Mouse (Mus musculus) gastrocnemius, postnatal 10 days (tissue): ENCODE data around the gene Rybp. TPM values are rescaled to one million over a fixed set of nuclear protein-coding genes. Genes with fewer than 3 reads are reported as not detected.

Experiments used
- DNase-seq: peaks from one replicate; pipeline ENCODE4 v3.0.0; 2021; ENCODE audit warnings: mixed read lengths
- total RNA-seq, 2 experiments: library from RNA; stranded (reverse); gene quantifications; 2 replicates each; pipeline ENCODE4 v1.2.3; 2021

Rybp gene
- total RNA-seq, 2 experiments from 2014 or later, result 7.6 to 8.7 TPM

GRCm38 (mm10) chr6:100219971-100220370 lies 67.3 kb downstream of the Rybp start:
- DNase-seq, result no peak

GRCm38 (mm10) chr6:100218541-100219341 lies 68.5 kb downstream of the Rybp start:
- DNase-seq, result peak; percentile 56

- no peak for DNase-seq
Observed at GRCm38 (mm10) chr6:100217507-100217906, 69.8 kb downstream of the Rybp start.

- no peak for DNase-seq
Observed at GRCm38 (mm10) chr6:100216945-100217344, 70.3 kb downstream of the Rybp start.

GRCm38 (mm10) chr6:100215809-100216208 lies 71.5 kb downstream of the Rybp start:
- DNase-seq, result no peak

- DNase-seq, result no peak
Observed at GRCm38 (mm10) chr6:100214132-100214913, 73.0 kb downstream of the Rybp start.

GRCm38 (mm10) chr6:100213596-100213995 lies 73.7 kb downstream of the Rybp start:
- DNase-seq, result no peak

- no peak for DNase-seq
Observed at GRCm38 (mm10) chr6:100212820-100213219, 74.5 kb downstream of the Rybp start.

- no peak for DNase-seq
Observed at GRCm38 (mm10) chr6:100211646-100212045, 75.6 kb downstream of the Rybp start.

- no peak for DNase-seq
Observed at GRCm38 (mm10) chr6:100210517-100210916, 76.8 kb downstream of the Rybp start.

GRCm38 (mm10) chr6:100206741-100207275 lies 80.5 kb downstream of the Rybp start:
- no peak for DNase-seq

- no peak for DNase-seq
Observed at GRCm38 (mm10) chr6:100206261-100206660, 81.0 kb downstream of the Rybp start.

- no peak for DNase-seq
Observed at GRCm38 (mm10) chr6:100204436-100204835, 82.8 kb downstream of the Rybp start.

- no peak for DNase-seq
Observed at GRCm38 (mm10) chr6:100203492-100203891, 83.8 kb downstream of the Rybp start.

- DNase-seq, result no peak
Observed at GRCm38 (mm10) chr6:100202091-100202490, 85.2 kb downstream of the Rybp start.

- DNase-seq, result peak; percentile 44
Observed at GRCm38 (mm10) chr6:100197102-100197501, 90.2 kb downstream of the Rybp start.

- DNase-seq, result peak; percentile 31
Observed at GRCm38 (mm10) chr6:100195870-100196409, 91.3 kb downstream of the Rybp start.

- DNase-seq, result no peak
Observed at GRCm38 (mm10) chr6:100195091-100195490, 92.2 kb downstream of the Rybp start.

GRCm38 (mm10) chr6:100193760-100194159 lies 93.5 kb downstream of the Rybp start:
- DNase-seq, result no peak

- DNase-seq, result no peak
Observed at GRCm38 (mm10) chr6:100192691-100193229, 94.5 kb downstream of the Rybp start.

- no peak for DNase-seq
Observed at GRCm38 (mm10) chr6:100190803-100191559, 96.3 kb downstream of the Rybp start.

- DNase-seq, result no peak
Observed at GRCm38 (mm10) chr6:100190310-100190709, 97.0 kb downstream of the Rybp start.
